Mouse (Mus musculus) urinary bladder, postnatal 36 days (tissue): Measurements from ENCODE around the gene Gm10424.
"Not testable (repeated sequence)": the region's sequence is repeated elsewhere in the genome, so short reads cannot be mapped to it uniquely, and the experiment has no call there.

ENCODE experiments used
- DNase-seq, 2 experiments: peaks; one replicate each; pipeline ENCODE4 v3.0.0; 2022; ENCODE audit warnings: low spot score in 2 of 2, mixed read lengths in 1 of 2

Gm10424 gene

GRCm38 (mm10) chr5:95272668-95273067 lies at the start of gene Gm10424:
TSS of gene Gm10424 (minus strand) at chr5:95272768.
- DNase-seq: not testable (repeated sequence)

GRCm38 (mm10) chr5:95305611-95306010 lies 33.0 kb upstream of the Gm10424 start, which contains the start of gene Gm3259:
TSS of gene Gm3259 (plus strand) at chr5:95305911.
- DNase-seq: not testable (repeated sequence)
